Mouse (Mus musculus) CH12.LX (cell line): ENCODE data around the gene Rab25. TPM values are rescaled to one million over a fixed set of nuclear protein-coding genes. Genes with fewer than 3 reads are reported as not detected.
"Not testable (repeated sequence)": the region's sequence is repeated elsewhere in the genome, so short reads cannot be mapped to it uniquely, and the experiment has no call there.

Source experiments
- DNase-seq: peaks from one replicate; pipeline ENCODE4 v3.0.0-alpha.2; 2013; ENCODE audit errors: extremely low read depth
- H3K27ac ChIP-seq: 2 replicates; pipeline ENCODE4 v1.5.1; 2012; ENCODE audit warnings: low read depth, mild to moderate bottlenecking, control low read depth, moderate library complexity; ENCODE audit not compliant: insufficient read depth
- H3K27me3 ChIP-seq: replicated peaks from 2 replicates; pipeline ENCODE3; 2012; ENCODE audit warnings: inconsistent platforms
- H3K36me3 ChIP-seq, 2 experiments: replicated peaks in 1 of 2; 2 replicates each; pipeline versions ENCODE3 to v1.6.1; 2012; ENCODE audit warnings: inconsistent platforms in 1 of 2, low read length in 1 of 2, mild to moderate bottlenecking in 1 of 2, mixed read lengths in 1 of 2, moderate library complexity in 1 of 2; ENCODE audit not compliant: control insufficient read depth in 1 of 2, insufficient read depth in 1 of 2
- H3K4me1 ChIP-seq, 2 experiments: 2 replicates each; pipeline ENCODE4 v1.6.1; 2012; ENCODE audit warnings: inconsistent platforms in 1 of 2, moderate library complexity in 1 of 2; ENCODE audit not compliant: insufficient read depth in 2 of 2, control insufficient read depth in 1 of 2
- H3K4me2 ChIP-seq: 2 replicates; pipeline ENCODE4 v1.6.1; 2012; ENCODE audit warnings: low read depth, mild to moderate bottlenecking, control low read depth; ENCODE audit not compliant: poor library complexity, insufficient read depth, severe bottlenecking
- H3K4me3 ChIP-seq, 3 experiments: fragments of 150-350 bp in 1 of 3; sonication (generic) in 1 of 3; replicated peaks in 1 of 3; 2 replicates each; pipeline versions ENCODE3 to v1.5.1; 2011 to 2012; ENCODE audit warnings: low read depth in 2 of 3, low read length in 2 of 3, mild to moderate bottlenecking in 2 of 3, moderate library complexity in 2 of 3, control low read depth in 1 of 3, improper control_type of control experiment in 1 of 3, inconsistent platforms in 1 of 3, mixed read lengths in 1 of 3; ENCODE audit not compliant: poor library complexity in 1 of 3
- H3K79me2 ChIP-seq: replicated peaks from 2 replicates; pipeline ENCODE4 v1.6.1; 2012; ENCODE audit warnings: mild to moderate bottlenecking, moderate library complexity; ENCODE audit not compliant: control insufficient read depth, poor library complexity, insufficient read depth, severe bottlenecking; ENCODE audit errors: extremely low read depth
- H3K9ac ChIP-seq: 2 replicates; pipeline ENCODE4 v1.6.1; 2012; ENCODE audit warnings: low read depth, mild to moderate bottlenecking, control low read depth, moderate library complexity; ENCODE audit not compliant: insufficient read depth
- H3K9me3 ChIP-seq: replicated peaks from 2 replicates; pipeline ENCODE3; 2012; ENCODE audit warnings: low read length, inconsistent platforms, mixed read lengths
- JUN ChIP-seq: IDR thresholded peaks from 2 replicates; pipeline ENCODE4 v1.6.1; 2011; ENCODE audit warnings: low read depth, mild to moderate bottlenecking, low read length, improper control_type of control experiment, moderate library complexity; ENCODE audit not compliant: insufficient read depth
- JUND ChIP-seq: conservative IDR thresholded peaks from 2 replicates; pipeline ENCODE4 v1.6.1; 2011; ENCODE audit warnings: low read depth, low read length, improper control_type of control experiment
- MAZ ChIP-seq: IDR thresholded peaks from 2 replicates; pipeline ENCODE4 v1.6.1; 2012; ENCODE audit warnings: low read depth, mild to moderate bottlenecking, inconsistent platforms, low read length, improper control_type of control experiment, moderate library complexity
- MYC ChIP-seq: IDR thresholded peaks from 2 replicates; pipeline ENCODE4 v1.6.1; 2011; ENCODE audit warnings: low read depth, mild to moderate bottlenecking, improper control_type of control experiment, low read length
- PAX5 ChIP-seq: IDR thresholded peaks from 2 replicates; pipeline ENCODE4 v1.6.1; 2012; ENCODE audit warnings: low read length, inconsistent platforms, mixed read lengths
- SIN3A ChIP-seq: IDR thresholded peaks from 2 replicates; pipeline ENCODE4 v1.6.1; 2012; ENCODE audit warnings: low read length, improper control_type of control experiment, inconsistent platforms
- SMC3 ChIP-seq: IDR thresholded peaks from 2 replicates; pipeline ENCODE4 v1.6.1; 2011; ENCODE audit warnings: low read depth, low read length, improper control_type of control experiment
- TBP ChIP-seq: conservative IDR thresholded peaks from 2 replicates; pipeline ENCODE4 v1.6.1; 2011; ENCODE audit warnings: low read depth, low read length, improper control_type of control experiment
- TCF12 ChIP-seq: IDR thresholded peaks from 2 replicates; pipeline ENCODE4 v1.6.1; 2014; ENCODE audit warnings: low read depth, mild to moderate bottlenecking, inconsistent platforms, low read length, improper control_type of control experiment
- dilution Hi-C: fragments of 300-500 bp; cut with MboI; formaldehyde crosslinking; loops from 2 replicates; pipeline ENCODE4 v1.14.3; 2020; ENCODE audit warnings: low sequenced_read_pairs; ENCODE audit not compliant: extremely low pct_unique_long_range_greater_than_20kb, extremely low pct_ligation_motif_present
- in situ Hi-C: fragments of 300-500 bp; cut with MboI; formaldehyde crosslinking; loops from 3 replicates; pipeline ENCODE4 v1.14.3; 2019; ENCODE audit warnings: low sequenced_read_pairs, low pct_ligation_motif_present, low pct_unique_long_range_greater_than_20kb, mixed read lengths
- polyA plus RNA-seq: library from polyadenylated mRNA; unstranded; fragments of >175 nt; gene quantifications from 2 replicates; pipeline ENCODE4 v1.2.1, GENCODE M21; 2012; ENCODE audit warnings: low read depth; ENCODE audit not compliant: insufficient read length
- total RNA-seq, 2 experiments: library from RNA; depleted of rRNA; stranded (reverse); fragments of 300-350 nt in 1 of 2; fragments of >200 nt in 1 of 2; gene quantifications; 2 replicates each; pipeline ENCODE4 v1.2.3; 2012 to 2014

Rab25 gene
- total RNA-seq (2012; rRNA removed) = 4.1 and 7.1 TPM in 2 replicates
- 0.76 and 0.79 TPM in 2 replicates for total RNA-seq (2014; rRNA removed)
- 1.8 and 2.0 TPM in 2 replicates for polyA plus RNA-seq

DNA sequence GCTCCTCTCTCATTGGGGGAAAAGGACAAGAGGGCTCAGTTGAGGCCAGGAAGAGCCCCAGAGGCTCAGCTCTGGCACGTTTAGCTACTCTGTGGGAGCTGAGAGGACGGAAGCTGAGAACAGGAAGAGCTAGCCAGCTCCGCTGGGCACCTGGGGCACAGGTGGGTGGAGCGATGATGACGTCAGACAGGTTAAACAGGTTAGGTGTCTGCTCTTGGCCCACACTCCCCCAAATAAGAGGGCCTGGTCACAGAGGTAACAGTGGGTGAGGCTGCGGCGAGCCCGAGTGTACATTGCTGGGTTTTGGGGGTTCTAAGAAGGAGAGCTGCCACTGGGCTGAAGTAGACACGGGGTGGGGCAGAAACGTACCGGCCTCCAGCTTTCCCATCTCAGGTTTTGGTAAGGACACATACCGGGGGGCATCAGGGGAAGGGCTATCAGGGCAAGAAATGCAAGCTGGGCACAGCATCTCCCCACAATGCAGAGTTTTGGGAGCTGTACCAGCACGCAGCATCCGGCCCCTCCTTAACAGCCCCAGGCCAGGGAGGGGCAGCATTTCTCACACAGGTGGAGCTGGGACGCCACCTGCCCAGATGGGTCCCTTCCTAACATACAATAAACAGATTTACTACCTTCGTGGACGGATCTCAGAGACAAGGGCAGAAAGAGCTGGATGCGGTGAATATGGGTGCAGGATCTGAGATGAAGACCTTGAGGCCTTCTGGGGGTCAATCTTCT, at the start of gene Rab25:
Gene Rab25 (minus strand): TSS at position 121 of the 738 bp plus-strand sequence.
- peaks cover 13 to 40% of the 10 kb centered on the region in 2 experiments for H3K4me1 ChIP-seq
- no peak within 1 kb of the TSS for H3K4me2 ChIP-seq
- dilution Hi-C loops = no loop called here
- TF ChIP-seq TCF12 (no peak), JUND (no peak), SMC3 (no peak), PAX5 (no peak), SIN3A (no peak), MYC (no peak), MAZ (no peak), JUN (no peak)
- TF ChIP-seq, all 38 proteins: peak for 0
- H3K36me3 ChIP-seq = peaks cover 3 to 28% of the 10 kb centered on the region in 2 experiments
- no peaks in the 10 kb centered on the region for H3K9me3 ChIP-seq
- H3K27ac ChIP-seq = no peak within 1 kb of the TSS
- H3K79me2 ChIP-seq = no peaks in the 10 kb centered on the region
- no peak within 1 kb of the TSS for H3K9ac ChIP-seq
- in situ Hi-C loops = loop anchor here (5.0 kb wide), 1 partner anchor 49 kb away; no protein-coding TSS in a partner anchor
- H3K27me3 ChIP-seq = no peaks in the 10 kb centered on the region
- H3K4me3 ChIP-seq = no peak within 1 kb of the TSS
- DNase-seq = no peak

- H3K27ac ChIP-seq, dilution Hi-C loops, H3K36me3 ChIP-seq, H3K9ac ChIP-seq, H3K79me2 ChIP-seq, DNase-seq, H3K4me3 ChIP-seq, H3K27me3 ChIP-seq, H3K4me2 ChIP-seq, H3K9me3 ChIP-seq: not testable (repeated sequence)
- TF ChIP-seq TCF12 = peak; percentile 81
- in situ Hi-C loops = loop anchor here (5.0 kb wide), 1 partner anchor 49 kb away; the partner anchor contains the start of gene Rab25
- peaks cover 13 to 28% of the 10 kb centered on the region in 2 experiments for H3K4me1 ChIP-seq
Measured at GRCm38 (mm10) chr3:88596547-88596946, 48.4 kb upstream of the Rab25 start.

- H3K9ac ChIP-seq = peak overlapping the region; percentile 15
- DNase-seq = no peak
- TF ChIP-seq TBP (0 out of 2 replicates have a peak, but pooled peaks have one; percentile 6), SMC3 (no peak)
- TF ChIP-seq, all 38 proteins: peak for 1
- Histone ChIP-seq H3K79me2 (no peaks in the 10 kb centered on the region), H3K4me3 (no peak overlapping the region), H3K36me3 (peaks cover 3 to 19% of the 10 kb centered on the region in 2 experiments), H3K4me1 (peaks cover 13 to 29% of the 10 kb centered on the region in 2 experiments), H3K4me2 (peak overlapping the region; percentile 59), H3K9me3 (no peaks in the 10 kb centered on the region), H3K27ac (peak overlapping the region; percentile 12), H3K27me3 (no peaks in the 10 kb centered on the region)
- dilution Hi-C loops (no loop called here), in situ Hi-C loops (no loop called here)
Measured at GRCm38 (mm10) chr3:88593893-88594580, 45.9 kb upstream of the Rab25 start.
